Mouse (Mus musculus) adrenal gland, postnatal 36 days (tissue): ENCODE measurements at regions not wholly inside any gene's neighbourhood (a gene's known extent, or its start where the extent isn't known, plus 50 kb on each side); places are given as distances from the start of the nearest gene placed in this dataset.

Experiments used
- DNase-seq, 2 experiments: peaks; one replicate each; pipeline ENCODE4 v3.0.0; 2021; ENCODE audit warnings: mixed read lengths in 1 of 2

DNA sequence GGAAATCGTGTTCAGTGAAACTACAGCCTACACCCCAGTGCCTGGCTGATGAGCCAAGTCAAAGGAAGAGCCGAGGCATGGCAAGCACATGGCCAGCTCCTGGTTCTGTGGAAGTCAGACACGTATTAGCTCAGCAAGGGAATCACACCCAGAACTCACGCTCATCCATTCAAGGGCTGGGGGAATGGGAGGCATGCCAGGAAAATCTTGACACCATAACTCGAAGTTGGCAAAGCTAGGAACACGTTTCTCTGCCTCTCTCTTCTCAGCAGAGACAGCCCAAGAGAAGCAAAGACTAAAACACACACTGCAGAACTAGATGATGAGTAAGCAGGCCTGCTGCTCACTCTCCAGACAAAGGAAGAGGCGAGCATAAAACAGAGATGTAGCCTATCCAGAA, 53.5 kb upstream of the Ypel5 start:
- no peak for DNase-seq

DNA sequence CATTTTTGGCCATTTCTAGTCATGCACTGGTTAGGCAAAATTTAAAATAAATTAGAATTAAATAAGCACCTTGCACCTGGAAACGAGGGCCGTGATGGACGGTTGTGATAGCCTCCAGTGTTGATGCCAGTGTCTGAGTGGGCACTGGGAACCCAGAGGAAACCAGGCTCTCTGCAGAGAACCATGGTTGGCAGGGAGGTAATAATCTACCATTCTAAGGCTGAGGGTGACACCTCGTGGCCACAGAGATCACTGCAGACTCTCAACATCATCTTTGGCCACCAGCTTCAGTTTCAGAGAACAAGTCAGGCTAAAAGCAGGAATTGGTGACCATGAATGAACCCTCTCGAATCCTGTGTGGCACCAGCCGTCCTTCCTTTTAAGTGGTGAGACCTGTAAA, 54.5 kb upstream of the Ypel5 start:
- DNase-seq: peak; percentile 48 to 63

DNA sequence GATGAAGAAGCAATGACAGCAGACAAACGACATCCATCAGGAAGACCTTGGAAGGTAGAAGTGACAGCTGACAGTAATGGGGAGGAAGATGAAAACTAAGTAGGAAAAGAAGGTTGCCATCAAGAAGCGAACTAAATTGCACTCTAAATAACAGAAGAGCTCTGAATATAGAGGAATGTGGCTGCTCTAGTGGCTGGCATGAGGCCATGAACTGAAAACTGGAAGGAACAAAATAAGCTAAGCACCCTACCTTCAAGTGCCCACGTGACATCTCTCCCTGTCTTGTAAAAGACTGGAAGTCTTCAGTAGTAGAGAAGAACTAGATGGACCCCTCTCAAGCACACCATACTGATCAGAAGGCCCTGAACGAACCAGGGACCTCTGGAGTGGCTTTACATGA, 68.0 kb upstream of the Ypel5 start:
- no peak for DNase-seq

DNA sequence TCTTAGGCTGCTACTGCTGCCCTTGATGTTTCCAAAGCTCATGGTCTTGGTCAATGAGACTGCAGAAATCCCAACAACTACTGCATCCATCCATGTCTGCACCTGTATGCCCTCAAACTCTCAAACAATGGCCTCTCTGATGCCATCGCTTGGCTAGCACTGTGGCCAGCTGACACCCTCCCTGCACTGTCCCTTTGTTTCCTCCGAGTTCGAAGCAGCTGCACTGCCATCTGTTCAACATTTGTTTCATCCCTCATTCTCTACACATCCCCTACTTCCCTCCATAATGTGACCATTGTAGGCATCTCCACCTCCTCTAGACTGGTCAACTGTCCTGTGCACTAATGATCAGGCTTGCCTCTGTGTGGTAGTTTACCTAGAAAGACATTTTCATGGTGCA, 75.3 kb upstream of the Ypel5 start:
- DNase-seq: no peak

DNA sequence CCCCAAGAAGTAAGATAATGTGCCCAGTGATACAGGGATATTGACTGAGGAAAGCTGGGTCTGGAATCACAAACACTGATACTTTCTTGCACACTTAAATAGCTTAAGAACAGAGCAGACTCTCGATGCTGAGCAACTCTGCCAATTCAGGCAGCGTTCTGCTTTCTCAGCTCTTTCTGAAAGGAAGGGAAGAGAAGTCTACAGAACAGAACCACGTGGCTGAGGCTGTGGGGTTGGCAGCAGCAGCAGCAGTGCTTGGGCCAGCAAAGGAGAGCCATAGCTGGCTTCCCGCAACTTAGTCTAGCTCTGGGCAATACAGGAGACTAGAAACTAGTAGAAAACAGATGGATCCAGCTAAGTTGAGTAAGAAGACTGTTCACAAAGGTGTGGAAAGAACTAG, 89.8 kb upstream of the Ypel5 start:
- no peak for DNase-seq

DNA sequence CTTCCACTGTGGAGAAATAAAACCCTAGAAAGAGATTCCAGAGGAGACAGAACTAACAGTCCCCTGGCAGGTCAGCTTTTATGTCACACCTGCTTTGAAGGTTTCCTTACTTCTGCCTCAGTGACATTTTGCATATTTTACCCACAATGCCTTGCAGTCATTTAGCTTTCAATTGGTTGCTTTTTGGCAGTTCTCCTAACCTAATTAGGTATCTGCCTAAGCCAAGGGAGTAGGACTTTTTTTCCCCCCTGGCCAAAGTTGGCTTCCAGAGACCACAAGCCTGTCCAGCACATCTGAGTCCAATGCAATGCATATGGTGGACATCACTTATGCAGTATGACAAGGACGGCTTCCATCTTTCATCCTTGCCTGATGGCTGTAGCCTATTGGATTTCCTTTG, 103.2 kb upstream of the Ypel5 start:
- DNase-seq: no peak

DNA sequence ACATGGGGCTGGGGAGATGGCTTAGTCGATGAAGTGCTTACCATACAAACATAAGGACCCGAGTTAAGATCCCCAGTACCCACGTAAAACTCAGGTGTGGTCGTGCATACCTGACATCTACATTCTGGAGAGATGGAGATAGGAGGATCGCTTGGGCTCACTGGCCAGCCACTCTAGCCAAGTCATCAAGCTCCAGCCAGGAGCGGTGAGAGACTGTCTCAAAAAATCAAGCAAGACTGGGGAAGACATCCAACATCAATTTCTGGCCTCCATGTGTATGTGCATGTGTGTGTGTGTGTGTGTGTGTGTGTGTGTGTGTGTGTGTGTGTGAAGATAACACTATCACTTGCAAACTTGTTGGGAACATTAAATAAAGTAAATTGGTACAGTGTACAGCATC, 104.6 kb upstream of the Ypel5 start:
- no peak for DNase-seq

DNA sequence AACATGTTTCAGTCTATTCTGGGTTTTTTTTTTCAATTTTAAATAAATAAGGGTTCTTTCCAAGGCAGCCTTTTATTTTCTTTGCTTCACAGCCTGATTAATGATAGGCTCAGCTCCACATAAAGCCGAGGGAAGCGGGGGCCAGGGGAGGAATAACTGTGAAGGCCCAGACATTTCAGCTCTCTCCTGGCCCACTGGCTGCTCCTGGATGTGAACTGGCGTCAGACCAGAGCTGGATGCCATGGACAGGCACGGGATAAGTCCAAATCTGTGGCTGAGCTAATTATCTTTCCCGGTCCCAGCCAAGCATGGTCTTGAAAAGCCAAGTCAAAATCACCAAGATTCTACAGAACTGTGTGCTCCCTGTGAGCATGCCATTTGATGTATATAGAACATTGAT, 105.1 kb upstream of the Ypel5 start:
- no peak for DNase-seq

DNA sequence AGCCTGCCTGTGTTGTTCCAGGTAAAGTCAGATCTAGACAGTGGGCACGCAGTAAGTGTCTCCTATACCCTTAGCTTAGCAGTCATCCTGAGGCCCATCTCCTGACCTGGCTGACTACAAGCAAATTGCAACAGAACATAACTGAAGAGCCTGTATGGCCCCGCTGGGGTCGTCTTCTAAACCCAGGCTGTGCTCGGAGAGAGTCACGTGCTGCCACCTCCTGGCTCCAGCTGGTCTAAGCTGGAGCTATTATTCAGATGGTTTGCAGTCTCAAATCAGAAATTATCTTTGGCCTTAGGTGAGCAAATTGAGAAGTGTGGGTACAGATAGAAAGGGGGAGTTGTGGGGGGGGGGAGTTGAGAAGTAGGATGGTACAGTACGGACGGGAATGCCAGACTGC, 115.5 kb upstream of the Ypel5 start:
- no peak for DNase-seq

DNA sequence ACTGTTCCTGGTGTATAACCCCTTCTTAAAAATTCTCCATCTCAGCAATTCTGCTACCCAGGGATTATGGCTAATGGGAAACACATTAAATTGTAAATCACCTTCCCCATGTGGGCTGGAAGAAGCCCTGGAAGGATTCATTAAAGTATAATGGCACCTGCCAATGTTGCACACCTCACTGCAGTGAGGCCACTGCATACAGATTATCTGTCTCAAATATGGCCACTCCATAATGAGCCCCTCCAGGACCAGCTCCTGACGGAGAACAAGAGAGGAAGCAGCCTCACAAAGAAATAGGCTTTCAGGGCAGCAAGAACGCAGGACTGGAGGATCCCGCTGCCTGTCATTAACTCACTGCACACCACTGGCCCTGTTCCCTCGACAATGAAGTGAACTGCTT, 115.2 kb upstream of the Alk start:
- DNase-seq: no peak

DNA sequence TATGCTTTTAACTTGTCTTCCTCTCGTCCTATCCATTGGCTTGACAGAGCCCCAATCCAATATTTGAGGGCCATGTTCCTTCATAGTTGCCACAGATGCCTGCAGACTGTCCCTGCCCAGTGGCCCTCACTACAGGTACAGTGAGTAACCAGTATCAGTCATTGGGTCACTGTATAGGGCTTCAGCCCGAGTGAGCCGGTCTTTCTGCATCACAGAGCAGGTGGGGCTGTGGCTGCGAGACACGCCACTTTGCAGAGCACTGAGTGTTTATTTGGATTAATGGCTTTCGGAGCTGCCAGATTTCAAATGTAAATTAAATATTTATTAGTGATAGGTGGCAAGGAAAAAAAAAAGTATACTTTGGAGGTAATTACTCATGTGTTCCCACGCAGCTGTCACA, 87.2 kb upstream of the Alk start:
- DNase-seq: no peak

DNA sequence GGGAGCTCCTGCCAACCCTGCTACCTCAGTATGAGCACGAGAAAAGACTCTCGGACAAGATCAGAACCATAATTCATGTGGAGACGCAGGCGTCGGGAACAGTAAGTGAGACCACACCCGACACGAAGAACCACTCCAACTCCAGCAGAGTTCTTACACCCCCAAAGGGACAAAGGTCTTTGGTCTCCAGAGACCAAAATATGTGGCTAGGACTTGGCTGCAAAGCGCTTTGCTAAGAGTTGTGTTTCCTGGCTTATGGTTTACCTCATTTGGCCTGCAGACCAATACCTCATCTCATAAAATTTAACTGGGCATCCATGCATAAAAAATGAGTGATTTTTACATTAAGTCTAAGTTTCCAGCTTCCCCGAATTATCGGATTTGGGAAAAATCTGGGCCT, 85.2 kb upstream of the Alk start:
- DNase-seq: no peak

DNA sequence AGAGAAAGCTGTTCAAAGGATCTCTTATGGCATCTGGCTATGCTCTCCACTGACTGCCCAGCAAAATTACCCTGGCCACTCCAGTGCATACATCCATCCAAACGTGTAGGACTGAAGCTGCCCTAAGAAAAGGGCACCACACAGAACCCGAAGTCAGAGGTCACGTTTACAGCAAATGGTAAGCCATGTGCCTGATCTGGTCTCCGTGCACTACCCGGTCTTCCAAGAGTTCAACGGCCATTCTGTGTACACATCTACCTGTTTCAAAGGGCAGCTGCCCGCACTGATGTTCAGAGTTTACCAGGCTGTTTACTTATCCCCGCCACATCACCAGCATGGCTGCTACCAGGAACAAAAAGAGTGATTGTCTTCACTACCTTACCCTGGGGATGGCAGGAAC, 84.4 kb upstream of the Alk start:
- no peak for DNase-seq

DNA sequence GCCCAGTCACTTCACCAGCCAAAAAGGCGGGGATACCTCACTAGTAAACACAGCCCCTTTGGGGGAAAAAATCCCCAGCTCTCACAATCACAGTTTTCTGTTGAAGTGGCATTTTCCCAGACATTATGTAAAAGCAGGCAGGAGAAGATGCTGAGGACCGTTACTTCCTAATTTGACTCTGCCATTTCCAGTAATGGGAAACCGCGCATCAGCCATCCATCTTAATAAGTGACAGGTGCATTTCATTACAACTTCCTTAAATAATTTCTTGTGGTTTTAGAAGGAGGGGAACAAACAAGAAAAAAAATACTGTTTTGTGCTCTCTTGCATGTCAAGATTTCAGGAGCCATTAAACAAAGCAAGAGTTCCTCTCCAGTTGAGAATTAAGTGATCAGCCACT, 70.2 kb upstream of the Alk start:
- no peak for DNase-seq

DNA sequence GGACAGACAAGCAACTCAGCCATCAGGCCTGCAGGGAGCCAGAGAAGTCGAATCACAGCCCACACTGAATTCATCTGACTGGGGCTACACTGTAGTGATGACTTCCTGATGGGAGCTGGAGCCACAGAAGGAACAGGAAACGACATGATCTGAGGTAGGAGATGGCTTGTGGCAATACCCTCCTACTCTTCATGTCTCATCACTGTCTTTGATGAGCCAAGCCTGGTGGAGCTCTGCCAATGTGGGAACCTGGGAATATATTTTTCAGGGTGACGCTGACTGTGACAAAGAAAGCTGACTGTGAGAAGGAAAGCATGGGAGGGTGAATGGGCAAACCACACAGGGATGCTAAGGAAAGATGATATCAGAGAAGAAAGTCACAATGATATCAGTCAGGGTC, 67.6 kb upstream of the Alk start:
- DNase-seq: no peak

DNA sequence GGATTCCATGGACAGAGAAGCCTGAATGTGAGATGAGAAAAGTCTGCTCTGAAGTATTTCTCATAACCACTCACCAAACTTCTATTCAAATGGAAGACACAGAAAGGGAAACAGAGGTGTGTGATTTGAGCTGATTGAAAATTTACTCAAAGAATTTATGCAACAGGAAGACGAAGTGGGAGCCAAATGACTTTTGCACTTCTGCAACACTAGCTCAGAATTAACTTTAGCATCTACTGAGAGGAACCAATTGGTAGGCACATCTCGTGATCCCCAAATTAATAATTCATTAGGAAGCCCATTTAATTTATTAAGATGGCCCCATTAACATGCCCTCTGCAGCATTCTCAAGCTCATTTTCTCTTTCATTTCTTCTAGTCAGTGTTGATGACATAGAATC, 62.5 kb upstream of the Alk start:
- no peak for DNase-seq

DNA sequence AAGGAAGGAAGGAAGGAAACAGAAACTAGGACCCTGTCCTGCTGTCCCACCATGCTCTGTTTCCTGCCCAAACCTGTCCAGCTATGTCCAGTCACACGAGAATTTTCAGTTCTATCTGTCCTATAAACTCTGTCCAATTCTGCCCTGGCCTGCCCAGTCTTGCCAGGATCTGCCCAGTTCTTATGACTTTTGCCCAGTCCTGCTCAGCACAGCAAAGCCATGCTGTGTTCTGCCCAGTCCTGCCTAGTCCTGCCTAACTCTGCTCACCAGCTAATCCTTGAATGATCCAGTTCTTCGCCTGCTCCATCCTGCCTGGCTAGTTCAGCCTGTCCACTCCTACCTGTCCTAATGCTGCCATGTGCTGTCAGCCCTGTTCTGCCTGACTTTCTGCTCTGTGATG, 57.3 kb upstream of the Alk start:
- no peak for DNase-seq

DNA sequence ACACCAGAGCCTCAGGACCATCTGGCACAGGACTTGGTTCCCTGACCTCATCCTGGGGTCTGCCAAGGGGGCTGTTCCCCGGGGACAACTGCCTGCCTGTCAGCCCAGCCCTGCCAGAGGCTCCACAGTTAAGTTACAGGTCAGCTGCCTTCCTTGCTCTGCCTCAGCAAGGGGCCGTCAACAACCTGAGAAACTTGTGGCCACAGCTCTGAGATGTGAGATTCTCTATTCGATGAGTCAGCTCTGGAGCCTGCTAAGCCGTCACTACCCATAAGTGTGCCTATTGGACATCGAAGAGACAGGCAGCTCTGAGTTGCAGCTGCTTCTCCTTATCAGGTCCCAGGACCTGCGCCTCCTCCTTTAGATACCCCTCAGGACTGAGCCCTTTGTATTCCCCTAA, 54.3 kb upstream of the Alk start:
- DNase-seq: no peak

DNA sequence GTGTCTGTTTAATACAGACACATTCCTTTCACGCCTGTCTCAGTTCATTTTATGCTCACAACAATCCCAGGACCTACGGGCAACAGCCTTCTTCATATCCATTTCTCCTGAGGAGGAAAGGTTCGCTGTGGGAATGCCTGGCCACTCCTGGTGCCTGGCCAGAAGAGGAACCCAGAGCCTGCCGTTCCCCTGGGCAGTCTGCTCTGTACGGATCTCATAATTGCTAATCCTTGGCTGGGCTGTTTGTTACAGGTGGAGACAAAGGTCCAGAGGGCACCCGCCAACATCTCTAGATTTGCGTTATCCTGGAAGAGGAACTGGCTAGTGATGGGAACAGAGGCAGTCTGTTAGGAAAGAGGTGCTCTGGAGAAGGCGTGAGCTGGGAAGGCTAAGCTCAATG, 53.4 kb upstream of the Alk start:
- DNase-seq: no peak
